Mouse (Mus musculus) adipose tissue, adult 10 weeks (tissue): ENCODE results near the gene Agrp. TPM values are rescaled to one million over a fixed set of nuclear protein-coding genes. Genes with fewer than 3 reads are reported as not detected.

Experiments used
- polyA plus RNA-seq: library from polyadenylated mRNA; stranded (reverse); fragments of 350-450 nt; fragmentation: Illumina TruSeq; extraction: RNeasy Lipid Tissue Mini Kit (QIAGEN cat#74804); gene quantifications from one replicate; pipeline ENCODE4 v1.2.3, GENCODE M21; 2014; ENCODE audit warnings: low read depth, low replicate concordance

Gene Agrp
- not detected for polyA plus RNA-seq

GRCm38 (mm10) chr8:105636963-105637510 is at the start of gene Agrp:
Gene Agrp (minus strand): TSS chr8:105637393.

GRCm38 (mm10) chr8:105685796-105686308 is 48.7 kb upstream of the Agrp start, which contains the start of gene Carmil2:
Gene Carmil2 (plus strand): TSS chr8:105686274.

GRCm38 (mm10) chr8:105636018-105636962 is 903 bp downstream of the Agrp start, which contains the start of gene Ctcf:
Gene Ctcf (plus strand): TSS chr8:105636568.

GRCm38 (mm10) chr8:105604804-105605381 is 32.3 kb downstream of the Agrp start, which contains the start of gene Ripor1:
Gene Ripor1 (plus strand): TSS chr8:105605255.

GRCm38 (mm10) chr8:105565952-105566702 is 71.1 kb downstream of the Agrp start, which contains the start of gene Atp6v0d1:
Gene Atp6v0d1 (minus strand): TSS chr8:105566047.

GRCm38 (mm10) chr8:105518436-105519313 is 118.5 kb downstream of the Agrp start, which contains the start of gene Hsd11b2:
Gene Hsd11b2 (plus strand): TSS chr8:105518755.

Other genes with a start within 250 kb of the Agrp start
- 4.8 TPM for gene Kctd19, start 223.9 kb downstream of the Agrp start, polyA plus RNA-seq
- 5.2 TPM for gene Lrrc36, start 223.8 kb downstream of the Agrp start, polyA plus RNA-seq
- gene Tppp3, start 165.9 kb downstream of the Agrp start, polyA plus RNA-seq, result 75.1 TPM
- gene Zdhhc1, start 140.5 kb downstream of the Agrp start, polyA plus RNA-seq, result 32.3 TPM
- gene Hsd11b2, start 118.6 kb downstream of the Agrp start, polyA plus RNA-seq, result 1.1 TPM
- gene Atp6v0d1, start 71.3 kb downstream of the Agrp start, polyA plus RNA-seq, result 128 TPM
- gene Ripor1, start 32.1 kb downstream of the Agrp start, polyA plus RNA-seq, result 18.4 TPM
- 38.3 TPM for gene Ctcf, start 825 bp downstream of the Agrp start, polyA plus RNA-seq
- gene Carmil2, start 48.9 kb upstream of the Agrp start, polyA plus RNA-seq, result 0.82 TPM
- 24.3 TPM for gene Acd, start 63.7 kb upstream of the Agrp start, polyA plus RNA-seq
- gene Pard6a, start 63.8 kb upstream of the Agrp start, polyA plus RNA-seq, result 13.0 TPM
- gene 4933405L10Rik, start 70.3 kb upstream of the Agrp start, polyA plus RNA-seq, result 0.74 TPM
- gene Enkd1, start 70.8 kb upstream of the Agrp start, polyA plus RNA-seq, result 6.0 TPM
- 10.8 TPM for gene Gfod2, start 121.3 kb upstream of the Agrp start, polyA plus RNA-seq
- gene Ranbp10, start 190.0 kb upstream of the Agrp start, polyA plus RNA-seq, result 15.9 TPM
- 5.6 TPM for gene Tsnaxip1, start 190.3 kb upstream of the Agrp start, polyA plus RNA-seq
- gene Cenpt, start 215.9 kb upstream of the Agrp start, polyA plus RNA-seq, result 12.0 TPM
- 24.7 TPM for gene Thap11, start 217.7 kb upstream of the Agrp start, polyA plus RNA-seq
- 71.3 TPM for gene Nutf2, start 223.2 kb upstream of the Agrp start, polyA plus RNA-seq
- 30.9 TPM for gene Edc4, start 243.5 kb upstream of the Agrp start, polyA plus RNA-seq